Mouse (Mus musculus) thymus, postnatal 4 days (tissue): Measurements from ENCODE around the gene Clcn3.

Experiments used
- DNase-seq: peaks from one replicate; pipeline ENCODE4 v3.0.0; 2021

Clcn3 gene

DNA sequence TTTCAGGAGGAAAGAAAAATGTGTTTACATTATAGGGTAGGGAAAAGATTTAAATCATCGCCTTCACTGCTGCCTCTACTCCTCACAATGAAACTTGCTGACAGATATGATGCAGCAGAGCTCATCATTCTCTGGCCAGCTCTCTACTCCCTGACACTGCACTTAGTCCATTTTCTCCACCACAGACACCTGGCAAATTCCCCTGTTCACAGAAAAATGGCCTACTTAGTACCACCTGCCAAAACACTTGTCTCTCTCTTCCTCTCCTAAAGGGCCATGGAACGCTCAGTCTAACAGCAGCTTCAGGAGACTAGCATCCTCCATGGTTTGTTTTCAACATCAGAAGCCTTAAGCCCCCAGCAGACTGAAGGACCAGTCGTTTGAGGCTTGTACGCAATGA, 31.8 kb downstream of the Clcn3 start:
- no peak for DNase-seq

DNA sequence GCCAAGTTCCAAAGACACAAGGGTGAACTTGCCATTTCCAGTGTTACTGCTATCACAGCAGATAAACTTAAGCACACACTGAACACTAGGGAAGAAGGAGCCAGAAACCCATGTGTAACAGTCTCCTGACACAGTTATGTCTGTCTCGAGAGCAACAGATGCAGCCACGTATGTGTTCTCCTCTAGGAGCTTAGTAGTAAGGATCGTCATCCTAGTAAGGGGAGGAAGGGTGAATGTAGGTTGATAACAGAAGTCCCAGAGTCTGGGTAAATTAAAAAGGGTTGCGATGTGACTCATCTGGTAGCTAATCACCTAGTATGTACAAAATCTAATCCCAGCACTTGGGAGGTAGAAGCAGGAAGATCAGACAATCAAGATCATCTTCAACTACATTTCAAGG, 33.2 kb downstream of the Clcn3 start:
- no peak for DNase-seq

DNA sequence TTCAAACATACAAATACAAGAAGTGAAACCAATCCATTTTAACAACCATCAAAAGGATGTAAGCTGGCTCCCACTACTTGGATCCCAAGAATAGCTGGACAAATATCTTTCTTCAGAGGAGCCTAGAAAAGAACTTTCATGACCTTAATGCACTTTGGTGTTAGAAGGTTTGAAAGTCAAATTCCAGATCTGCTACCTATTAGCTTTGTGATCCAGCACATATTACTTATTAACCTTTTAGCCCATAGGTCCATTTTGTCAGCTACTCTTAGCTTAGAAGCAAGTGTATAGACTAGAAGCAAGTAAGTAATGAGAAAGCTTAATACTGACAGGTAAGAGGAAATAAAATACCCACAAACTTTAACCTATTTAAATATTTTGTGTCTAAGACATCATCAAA, 35.6 kb downstream of the Clcn3 start:
- DNase-seq = no peak

DNA sequence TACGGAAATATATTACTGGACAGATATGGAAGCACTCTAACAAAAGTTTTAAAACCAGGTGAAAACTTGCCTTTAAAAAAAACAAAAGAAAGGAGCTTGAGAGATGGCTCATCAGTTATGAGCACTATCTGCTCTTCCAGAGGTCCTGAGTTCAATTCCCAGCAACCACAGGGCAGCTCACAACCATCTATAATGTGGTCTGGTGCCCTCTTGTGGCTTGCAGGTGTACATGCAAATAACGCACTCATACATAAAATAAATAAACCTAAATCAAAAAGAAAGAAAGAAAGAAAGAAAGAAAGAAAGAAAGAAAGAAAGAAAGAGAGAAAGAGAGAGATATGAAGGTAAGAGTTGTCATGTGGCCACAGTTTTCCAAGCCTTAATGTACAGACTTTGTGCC, 40.2 kb downstream of the Clcn3 start:
- DNase-seq = peak; percentile 42

DNA sequence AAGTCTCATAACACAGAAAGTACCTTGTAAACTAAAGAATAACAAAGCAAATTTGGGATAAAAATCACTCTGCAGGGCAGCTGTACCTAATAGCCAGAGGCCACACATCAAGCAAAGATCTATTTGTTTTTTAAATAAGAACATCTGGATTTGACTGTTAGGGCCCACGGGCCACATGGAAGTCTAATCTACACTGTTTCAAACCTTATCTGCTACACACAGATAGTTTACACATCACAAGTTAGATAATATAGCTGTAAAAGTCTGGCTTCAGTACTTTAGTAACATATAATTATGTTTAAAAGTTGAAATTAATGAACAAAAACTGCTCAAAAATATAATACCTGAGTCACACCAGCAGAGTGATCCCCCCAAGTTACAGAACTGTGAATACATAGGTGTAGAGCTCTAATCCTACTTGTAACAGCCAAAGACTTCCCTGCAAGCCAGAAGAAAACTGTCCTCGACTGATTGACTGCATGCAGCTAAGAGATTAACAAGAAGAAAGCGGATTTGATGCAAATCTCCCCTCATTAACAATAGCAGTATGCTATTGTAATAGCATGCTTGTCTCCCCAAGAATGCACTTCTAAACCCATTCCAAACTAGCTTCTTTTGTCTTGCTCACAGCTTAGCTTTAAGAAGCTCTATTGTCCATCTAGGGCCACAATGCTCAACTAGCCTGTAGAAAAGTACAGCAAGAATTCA, 44.2 kb downstream of the Clcn3 start:
- no peak for DNase-seq

DNA sequence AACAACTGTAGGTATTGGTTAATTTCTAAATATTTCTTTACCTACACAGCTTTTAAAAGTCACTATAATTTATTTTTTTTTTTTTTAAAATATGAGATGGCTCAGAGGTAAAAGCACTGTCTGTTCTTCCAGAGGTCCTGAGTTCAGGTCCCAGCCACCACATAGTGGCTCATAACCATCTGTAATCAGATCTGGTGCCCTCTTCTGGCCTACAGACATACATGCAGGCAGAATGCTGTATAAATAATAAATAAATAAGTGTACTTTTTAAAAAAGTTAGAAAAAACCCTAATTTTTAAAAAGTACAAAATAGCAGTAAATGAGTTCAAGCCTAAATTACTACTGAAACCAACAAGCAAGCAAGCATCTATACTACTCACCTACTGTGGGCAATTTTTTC, 49.5 kb downstream of the Clcn3 start:
- no peak for DNase-seq

DNA sequence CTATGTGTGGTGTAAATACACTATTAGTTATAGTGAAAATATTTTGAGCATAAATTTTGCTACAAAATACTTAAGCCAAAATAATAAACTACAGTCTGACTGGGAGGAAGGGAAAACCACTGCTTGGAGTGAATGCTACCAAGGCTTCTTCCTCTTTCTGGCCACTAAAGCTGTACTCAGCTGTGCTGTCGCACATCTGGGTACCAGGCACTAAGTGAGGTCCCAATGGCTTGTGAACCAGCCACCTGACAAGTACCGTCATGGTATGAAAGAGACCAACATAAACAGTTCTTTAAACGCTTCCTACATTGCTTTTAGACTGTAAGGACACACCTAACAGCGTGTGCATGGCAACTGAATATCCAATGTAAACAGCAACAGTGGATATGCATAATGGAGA, 62.9 kb downstream of the Clcn3 start:
- no peak for DNase-seq

DNA sequence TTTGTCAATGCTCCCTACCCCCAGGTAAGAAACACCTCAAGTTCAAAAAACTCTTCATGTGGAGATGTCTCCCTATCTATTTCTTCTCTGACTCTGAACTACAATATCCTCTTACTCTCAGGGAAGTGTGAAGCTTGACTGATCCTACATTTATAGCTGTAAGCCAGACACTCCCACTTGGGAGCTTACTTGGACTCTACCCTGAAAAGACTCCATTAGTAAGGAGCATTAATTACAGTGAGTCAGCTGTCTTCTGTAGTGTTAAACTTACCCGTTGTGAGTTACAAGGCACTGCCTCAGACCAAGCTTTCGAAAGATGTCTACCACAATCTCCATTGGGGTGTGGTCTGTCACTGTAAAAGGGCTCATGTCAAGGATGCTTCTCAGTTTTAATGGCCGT, 64.0 kb downstream of the Clcn3 start:
- DNase-seq = no peak

DNA sequence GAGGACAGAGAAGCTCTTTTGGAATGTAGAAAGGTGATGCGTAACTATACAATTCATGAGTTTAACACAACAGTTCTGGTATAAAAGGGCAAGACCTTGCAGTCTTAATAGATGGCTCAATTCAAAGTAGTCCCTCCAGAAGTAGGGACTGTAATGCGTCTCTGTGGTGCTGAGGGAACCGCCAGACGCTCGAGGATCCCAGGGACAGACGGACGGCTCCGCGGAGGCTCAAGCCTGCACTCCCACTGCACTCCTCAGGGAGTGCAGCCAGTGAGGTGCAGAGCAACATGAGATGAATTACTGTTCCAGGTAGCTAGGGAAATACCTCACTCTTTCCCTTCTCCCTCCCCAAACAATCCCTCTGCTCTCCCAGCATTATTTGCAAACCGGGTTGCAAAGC, 70.5 kb downstream of the Clcn3 start:
- DNase-seq = no peak

DNA sequence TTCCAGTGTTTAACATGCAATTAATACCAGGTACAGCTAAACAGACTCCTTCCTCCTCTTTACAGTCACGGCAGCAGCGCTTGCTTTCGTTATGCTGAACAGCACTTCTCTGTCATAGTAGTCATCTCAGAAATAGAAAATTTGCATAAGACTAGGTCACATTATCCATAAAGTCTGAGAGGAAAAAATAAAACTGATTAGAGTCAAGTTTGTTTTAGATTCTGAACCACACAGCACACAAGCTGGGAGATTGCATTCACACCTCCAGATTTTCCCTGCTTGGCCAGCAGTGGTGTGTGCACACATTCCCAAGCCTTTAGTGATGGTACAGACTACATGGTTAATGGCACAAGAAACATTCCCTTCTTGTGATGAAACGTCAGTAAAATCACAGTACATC, 71.0 kb downstream of the Clcn3 start:
- no peak for DNase-seq

DNA sequence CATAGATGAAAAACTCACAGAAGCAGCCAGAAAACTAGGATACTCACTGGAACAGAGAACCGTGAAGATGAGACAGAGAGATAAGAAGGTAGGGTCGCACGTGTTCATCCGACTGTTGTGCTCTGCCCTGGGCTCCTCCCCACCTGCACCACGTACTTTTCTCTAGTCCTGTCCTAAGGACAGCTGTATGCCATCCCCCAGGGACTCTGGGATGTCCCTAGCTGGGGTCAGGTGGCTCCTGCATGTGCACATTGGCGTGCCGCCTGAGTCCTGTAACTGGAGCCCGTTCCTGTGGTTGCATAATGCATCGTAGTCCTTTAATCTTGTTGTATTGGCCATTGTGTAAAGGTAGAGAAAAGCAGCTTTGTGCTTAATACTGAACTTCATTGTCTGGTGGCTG, 83.0 kb downstream of the Clcn3 start:
- peak; percentile 14 for DNase-seq

DNA sequence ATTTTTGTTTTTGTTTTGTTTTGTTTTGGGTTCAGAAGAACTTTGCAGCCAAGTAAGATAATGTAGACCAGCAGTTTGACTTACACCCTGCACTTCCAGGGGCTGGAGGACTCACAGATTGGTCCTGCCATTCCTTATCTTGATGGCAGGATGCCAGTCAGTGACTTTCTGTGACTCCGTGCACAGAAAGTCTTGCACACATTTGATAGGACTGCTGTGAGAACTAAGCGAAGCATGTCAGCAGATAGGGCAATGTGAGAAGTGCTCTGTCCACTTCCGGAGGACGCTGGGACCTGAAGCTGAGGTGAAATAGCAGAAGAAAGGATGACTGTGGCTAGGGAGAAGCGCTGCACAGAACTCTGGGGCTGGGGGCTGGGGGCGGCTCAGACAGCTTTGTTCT, 87.2 kb downstream of the Clcn3 start:
- DNase-seq = no peak

DNA sequence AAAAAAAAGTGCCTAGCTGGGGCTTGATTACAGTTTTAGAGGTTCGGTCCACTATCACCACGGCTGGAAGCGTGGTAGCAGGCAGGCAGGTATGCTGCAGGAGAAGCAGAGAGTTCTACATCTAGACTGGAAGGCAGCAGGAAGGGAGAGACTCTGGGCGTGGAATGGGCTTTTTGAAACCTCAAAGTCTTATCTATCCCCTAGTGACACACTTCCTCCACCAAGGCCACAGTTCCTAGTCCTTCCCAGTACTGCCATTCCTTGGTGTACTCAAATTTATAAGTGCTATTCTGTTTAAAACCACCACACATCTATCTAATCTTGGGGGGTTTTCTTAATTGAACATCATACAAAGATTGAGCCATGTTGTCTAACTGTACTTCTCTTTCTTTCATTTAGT, 91.3 kb downstream of the Clcn3 start:
- no peak for DNase-seq

DNA sequence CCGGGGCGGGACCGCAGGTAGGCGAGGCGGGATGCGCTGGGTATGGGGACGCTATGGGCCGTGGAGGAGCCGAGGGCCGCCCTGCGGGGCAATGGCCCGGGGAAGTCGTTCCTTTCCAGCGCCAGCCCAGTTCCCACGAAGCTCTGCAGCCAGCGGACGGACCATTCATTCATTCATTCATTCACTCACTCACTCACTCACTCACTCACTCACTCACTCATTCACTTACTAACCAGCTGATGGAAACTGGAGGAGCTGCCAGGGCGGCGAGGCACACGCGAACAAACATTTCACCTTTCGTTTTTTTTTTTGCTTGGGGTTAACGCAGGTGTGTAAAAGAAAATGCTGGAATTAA, 92.6 kb downstream of the Clcn3 start:
- DNase-seq = no peak

DNA sequence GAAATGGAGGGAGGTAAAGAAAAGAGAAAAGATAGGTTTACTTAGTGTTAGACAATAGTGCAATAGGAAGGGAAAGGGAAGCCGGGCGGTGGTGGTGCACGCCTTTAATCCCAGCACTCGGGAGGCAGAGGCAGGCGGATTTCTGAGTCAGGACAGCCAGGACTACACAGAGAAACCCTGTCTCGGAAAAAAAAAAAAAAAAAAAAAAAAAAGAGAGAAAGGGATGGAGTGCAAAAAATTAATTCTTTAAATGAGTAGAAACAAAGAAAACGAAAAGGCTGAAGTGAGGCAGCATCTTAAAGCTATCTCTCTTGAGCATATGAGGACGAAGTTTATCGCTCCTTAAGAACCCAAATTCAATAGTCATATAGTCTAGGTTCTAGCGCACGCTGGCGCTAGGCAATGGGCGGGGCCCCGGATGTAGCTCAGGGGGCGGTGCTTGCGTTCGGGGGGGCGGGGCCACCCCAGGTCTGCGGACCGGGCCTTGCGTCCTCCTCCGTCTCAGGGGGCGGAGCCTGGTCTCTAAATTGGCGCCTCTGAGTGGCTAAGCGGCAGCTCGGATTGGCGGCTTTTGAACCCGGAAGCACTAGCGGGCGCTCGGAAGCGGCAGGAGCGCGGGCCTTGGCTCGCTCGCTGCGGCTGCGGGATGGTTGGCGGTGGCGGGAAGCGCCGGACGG, 93.1 kb downstream of the Clcn3 start, which contains the start of gene Hpf1:
TSS of gene Hpf1 (plus strand) at position 576 of the 677 bp plus-strand sequence.
- peak; percentile 97 for DNase-seq

DNA sequence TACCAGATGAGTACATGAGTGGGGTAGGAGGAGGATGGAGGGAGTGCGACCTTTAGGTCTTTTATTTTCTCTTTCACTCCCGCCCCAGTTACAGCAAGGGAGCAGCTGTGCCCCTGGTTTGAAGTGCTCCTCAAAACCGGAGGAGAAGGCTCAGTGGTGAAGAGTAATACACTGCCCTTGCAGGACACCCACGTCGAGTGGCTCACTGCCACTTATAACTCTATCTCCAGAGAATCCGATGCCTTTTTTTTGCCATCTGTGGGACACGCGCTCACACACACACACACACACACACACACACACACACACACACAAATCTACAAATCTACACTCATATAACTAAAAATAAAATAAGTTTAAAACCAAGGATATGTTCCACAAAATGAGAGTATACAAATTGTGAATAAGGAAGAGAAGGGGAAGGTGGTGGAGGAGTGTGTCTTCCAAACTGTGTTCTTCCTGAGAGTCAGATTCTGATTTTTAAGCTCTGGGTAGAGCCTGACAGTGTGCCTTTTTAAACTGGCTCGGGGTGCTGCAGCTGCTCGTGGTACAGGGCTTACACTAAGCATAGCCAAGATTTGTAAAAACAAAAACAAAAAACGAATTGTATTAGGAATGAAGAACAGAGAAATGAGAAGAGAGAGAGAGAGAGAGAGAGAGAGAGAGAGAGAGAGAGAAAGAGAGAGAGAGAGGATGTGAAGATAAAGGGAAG, 93.8 kb downstream of the Clcn3 start:
- no peak for DNase-seq

DNA sequence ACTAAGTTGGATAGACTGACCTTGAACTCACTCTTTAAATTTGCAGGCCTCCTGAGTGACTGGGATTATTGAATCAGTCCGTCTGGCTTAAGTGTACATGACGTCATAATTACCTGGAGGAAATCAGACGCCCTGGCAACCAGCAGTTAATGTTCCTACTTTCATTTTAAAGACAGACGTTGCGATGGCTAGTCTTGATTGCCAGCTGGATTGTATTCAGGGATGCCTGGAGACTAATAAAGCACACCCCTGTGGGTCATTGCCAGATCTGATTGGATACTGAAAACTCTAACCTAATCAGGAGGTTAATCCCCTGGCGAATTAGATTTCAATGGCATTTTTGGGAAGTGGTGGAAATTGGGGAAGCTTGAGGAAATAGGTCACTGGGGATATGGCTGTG, 96.4 kb downstream of the Clcn3 start:
- DNase-seq = no peak

DNA sequence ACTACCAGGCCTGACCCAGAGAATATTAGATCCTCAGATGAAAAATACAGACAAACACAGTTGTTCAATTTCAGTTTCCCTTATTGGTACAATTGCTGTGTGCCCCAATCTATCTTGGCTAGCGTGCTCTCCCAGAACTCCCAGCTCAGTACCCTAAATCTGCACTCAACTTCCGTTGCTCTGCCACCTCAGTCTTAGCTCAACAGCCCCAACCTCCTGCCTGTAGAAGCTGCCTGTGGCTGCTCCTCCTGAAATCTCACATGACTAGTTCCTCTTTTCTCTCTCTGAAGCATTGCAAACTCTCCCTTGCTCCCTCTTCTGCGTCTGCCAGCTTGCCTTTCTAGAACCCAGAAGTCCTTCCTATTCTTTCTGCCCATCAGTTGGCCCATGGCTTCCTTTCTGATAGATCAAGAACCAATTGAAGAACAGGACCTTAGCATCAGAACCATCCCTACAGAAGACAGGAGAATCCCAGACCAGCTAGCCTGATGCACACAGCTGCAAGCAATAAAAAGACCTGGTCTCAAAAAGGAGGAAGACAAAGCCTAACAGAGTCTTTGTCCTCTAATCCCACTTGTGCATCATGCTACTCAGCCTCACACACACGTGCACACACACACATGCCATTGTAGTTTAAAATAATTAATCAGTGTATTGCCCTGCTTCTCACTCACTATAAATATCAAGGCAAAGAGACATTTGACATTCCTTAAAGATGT, 99.5 kb downstream of the Clcn3 start:
- no peak for DNase-seq

DNA sequence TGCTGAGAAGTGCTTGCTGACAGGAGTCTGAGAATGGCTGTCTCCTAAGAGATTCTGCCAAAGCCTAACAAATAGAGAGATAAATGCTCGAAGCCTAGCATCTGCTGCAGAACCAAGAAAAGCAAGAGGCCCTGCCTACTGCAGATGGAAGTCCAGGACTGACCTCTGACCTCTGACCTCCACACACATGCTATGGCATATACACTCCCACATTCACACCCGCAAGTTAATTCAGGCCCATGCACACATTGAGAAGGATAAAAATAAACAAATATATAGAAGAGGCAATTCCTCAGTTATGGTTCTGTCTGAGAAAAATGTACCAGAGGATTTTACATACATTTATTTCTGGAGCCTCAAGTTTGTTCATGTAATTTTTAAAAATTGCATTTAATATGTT, 104.5 kb downstream of the Clcn3 start:
- DNase-seq = no peak

DNA sequence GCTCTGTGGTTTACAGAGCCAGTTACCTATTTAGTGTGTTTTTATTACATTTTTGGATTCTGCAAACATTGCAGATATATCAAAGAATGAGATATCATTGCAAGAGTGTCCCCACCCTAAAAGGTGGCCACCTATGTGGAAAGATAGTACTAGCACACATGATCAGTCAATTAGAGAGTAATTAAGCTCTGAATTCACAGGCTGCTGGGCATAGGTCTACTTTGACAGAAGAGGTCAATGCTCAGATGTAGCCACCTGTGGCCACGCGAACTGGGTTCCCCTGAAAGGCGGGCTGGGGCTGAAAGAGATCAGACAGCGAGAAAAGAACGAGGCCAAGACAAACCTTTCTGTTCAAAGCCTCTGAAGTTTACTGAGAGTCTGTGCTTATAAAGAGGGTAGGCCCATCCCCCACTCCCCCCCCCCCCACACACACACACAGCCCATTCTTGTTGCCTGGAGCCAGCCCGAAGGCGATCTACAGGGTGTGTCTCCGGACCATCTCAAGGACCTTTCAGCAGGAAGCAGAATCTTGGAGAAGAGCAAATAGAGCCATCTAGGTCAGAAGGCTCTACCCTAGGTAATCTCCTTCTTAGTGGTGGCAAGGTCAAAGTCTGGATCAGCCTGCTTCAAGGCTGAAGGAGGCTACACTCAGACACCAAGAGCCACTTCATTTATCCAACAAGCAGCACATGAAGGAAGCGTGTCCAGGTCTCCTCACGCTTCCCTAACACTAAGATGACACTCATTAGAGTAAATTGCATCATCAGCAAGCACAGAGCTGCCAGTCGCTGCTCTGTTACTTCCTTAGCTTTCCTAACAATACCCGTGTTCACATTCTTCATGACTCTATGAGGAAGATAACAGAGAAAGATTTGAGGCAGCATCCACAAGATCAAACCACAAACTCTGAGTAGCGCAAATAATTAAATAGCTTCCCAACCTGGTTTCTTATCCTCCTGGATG, 112.6 kb downstream of the Clcn3 start:
- no peak for DNase-seq

DNA sequence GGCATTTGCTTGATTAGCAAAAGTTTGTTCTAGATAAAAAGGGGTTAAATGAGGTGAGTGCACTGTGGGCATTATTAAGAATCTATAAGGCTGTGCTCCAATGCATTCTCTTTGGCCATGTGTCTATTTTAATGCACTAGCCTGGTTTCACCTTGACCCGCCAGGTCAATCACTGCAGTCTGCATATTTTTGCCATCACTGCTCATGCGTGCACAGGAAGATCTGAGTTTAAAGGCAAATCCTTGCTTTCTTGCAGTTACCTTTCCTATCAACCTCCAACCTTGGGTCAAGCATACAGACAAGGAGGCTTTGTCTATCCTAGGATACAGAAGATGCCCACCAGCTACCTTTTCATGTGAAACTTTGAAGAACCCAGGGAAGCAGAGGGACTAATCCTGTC, 113.3 kb downstream of the Clcn3 start:
- no peak for DNase-seq

DNA sequence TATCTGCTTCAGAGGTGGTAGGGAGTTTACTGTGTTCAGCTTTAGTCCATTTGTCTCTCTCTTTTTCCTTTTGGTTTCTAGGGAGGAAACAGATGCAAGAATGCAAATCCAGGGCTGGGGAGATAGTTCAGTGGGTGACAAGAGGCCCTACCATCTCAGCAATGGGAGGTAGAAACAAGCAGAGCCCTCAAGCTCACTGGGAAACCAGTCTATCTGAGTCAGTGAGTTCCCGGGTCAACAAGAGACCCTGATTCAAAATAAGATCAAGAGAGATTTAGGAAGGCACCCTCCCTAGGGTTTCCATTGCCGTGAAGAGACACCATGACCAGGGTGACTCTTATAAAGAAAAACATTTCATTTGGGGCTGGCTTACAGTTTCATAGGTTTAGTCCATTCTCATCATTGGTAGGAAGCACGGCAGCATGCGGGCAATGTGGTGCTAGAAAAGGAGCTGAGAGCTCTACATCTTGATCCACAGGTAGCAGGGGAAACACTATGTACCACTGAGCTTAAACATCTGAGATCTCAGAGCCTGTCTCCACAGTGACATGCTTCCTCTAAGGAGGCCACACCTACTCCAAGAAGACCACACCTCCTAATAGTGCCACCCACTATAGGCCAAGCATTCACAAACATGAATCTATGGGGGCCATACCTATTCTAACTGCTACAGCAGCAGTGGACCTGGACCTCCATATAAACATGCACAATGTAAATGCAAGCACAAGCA, 114.7 kb downstream of the Clcn3 start:
- DNase-seq = no peak
